Mouse (Mus musculus): Measurements from ENCODE around the gene Togaram2. TPM values are rescaled to one million over a fixed set of nuclear protein-coding genes. Genes with fewer than 3 reads are reported as not detected.

The Togaram2 gene
- polyA plus RNA-seq, 1 experiment from 2014 or later = 0.89 TPM

- H3K27me3 ChIP-seq (replicated peaks; ENCODE audit: control insufficient read depth, insufficient read depth, low read length) = no peaks in the 10 kb centered on the region
- no peak overlapping the region for H3K27ac ChIP-seq (ENCODE audit: low read depth, low read length)
- H3K9ac ChIP-seq (ENCODE audit: low read depth, low read length) = no peak overlapping the region
- no peak overlapping the region for H3K4me2 ChIP-seq (ENCODE audit: low read length)
- H3K4me1 ChIP-seq (ENCODE audit: control insufficient read depth, insufficient read depth, low read depth, low read length) = peaks cover 10% of the 10 kb centered on the region
- ATAC-seq = no peak
- no peak overlapping the region for H3K4me3 ChIP-seq (ENCODE audit: low read length)
- 55% methylated on average over 17 of the region's 17 CpGs for WGBS
- no peaks in the 10 kb centered on the region for H3K9me3 ChIP-seq (ENCODE audit: control insufficient read depth, low read length)
- H3K36me3 ChIP-seq (ENCODE audit: control insufficient read depth, insufficient read depth, low read length) = no peaks in the 10 kb centered on the region
Measured at GRCm38 (mm10) chr17:71671840-71672546, 1.1 kb upstream of the Togaram2 start.

GRCm38 (mm10) chr17:71673936-71674335 lies 875 bp downstream of the Togaram2 start:
- Histone ChIP-seq H3K9me3 (ENCODE audit: control insufficient read depth, low read length) (no peaks in the 10 kb centered on the region), H3K27ac (ENCODE audit: low read depth, low read length) (no peak overlapping the region), H3K36me3 (ENCODE audit: control insufficient read depth, insufficient read depth, low read length) (no peaks in the 10 kb centered on the region), H3K27me3 (replicated peaks; ENCODE audit: control insufficient read depth, insufficient read depth, low read length) (no peaks in the 10 kb centered on the region), H3K4me2 (ENCODE audit: low read length) (no peak overlapping the region), H3K4me3 (ENCODE audit: low read length) (no peak overlapping the region), H3K9ac (ENCODE audit: low read depth, low read length) (no peak overlapping the region), H3K4me1 (ENCODE audit: control insufficient read depth, insufficient read depth, low read depth, low read length) (peaks cover 10% of the 10 kb centered on the region)
- WGBS = 62% methylated on average over 9 of the region's 9 CpGs
- no peak for ATAC-seq

- H3K4me3 ChIP-seq (ENCODE audit: low read length) = no peak overlapping the region
- no peaks in the 10 kb centered on the region for H3K36me3 ChIP-seq (ENCODE audit: control insufficient read depth, insufficient read depth, low read length)
- H3K9me3 ChIP-seq (ENCODE audit: control insufficient read depth, low read length) = no peaks in the 10 kb centered on the region
- no peak overlapping the region for H3K4me2 ChIP-seq (ENCODE audit: low read length)
- H3K27me3 ChIP-seq (replicated peaks; ENCODE audit: control insufficient read depth, insufficient read depth, low read length) = no peaks in the 10 kb centered on the region
- 67% methylated on average over 18 of the region's 18 CpGs for WGBS
- no peak for ATAC-seq
- no peak overlapping the region for H3K27ac ChIP-seq (ENCODE audit: low read depth, low read length)
- peaks cover 10% of the 10 kb centered on the region for H3K4me1 ChIP-seq (ENCODE audit: control insufficient read depth, insufficient read depth, low read depth, low read length)
- no peak overlapping the region for H3K9ac ChIP-seq (ENCODE audit: low read depth, low read length)
Measured at GRCm38 (mm10) chr17:71674886-71675285, 1.8 kb downstream of the Togaram2 start.

DNA sequence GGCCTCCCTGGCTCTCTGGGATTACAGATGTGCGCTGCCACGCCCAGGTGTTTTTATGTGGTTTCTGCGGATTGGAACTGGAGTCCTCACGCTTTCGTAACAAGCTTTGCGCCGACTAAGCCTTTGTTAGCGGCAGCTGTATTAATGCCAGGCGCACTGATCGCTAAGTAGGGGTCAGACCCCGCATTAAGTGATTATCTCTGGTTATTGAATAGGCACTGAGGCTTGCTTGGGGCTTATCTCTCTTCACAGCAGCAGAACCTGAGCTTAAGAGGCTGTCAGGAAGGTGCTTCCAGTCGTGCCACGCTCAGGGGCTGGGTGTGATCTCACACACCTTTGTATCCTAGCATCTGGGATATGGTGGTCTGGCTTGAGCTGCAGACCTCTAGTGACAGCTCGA lies 8.6 kb downstream of the Togaram2 start:
- no peaks in the 10 kb centered on the region for H3K27me3 ChIP-seq (replicated peaks; ENCODE audit: control insufficient read depth, insufficient read depth, low read length)
- 87% methylated on average over 14 of the region's 14 CpGs for WGBS
- H3K27ac ChIP-seq (ENCODE audit: low read depth, low read length) = no peak overlapping the region
- no peak overlapping the region for H3K9ac ChIP-seq (ENCODE audit: low read depth, low read length)
- no peak overlapping the region for H3K4me2 ChIP-seq (ENCODE audit: low read length)
- no peak for ATAC-seq
- no peaks in the 10 kb centered on the region for H3K36me3 ChIP-seq (ENCODE audit: control insufficient read depth, insufficient read depth, low read length)
- H3K9me3 ChIP-seq (ENCODE audit: control insufficient read depth, low read length) = no peaks in the 10 kb centered on the region
- no peaks in the 10 kb centered on the region for H3K4me1 ChIP-seq (ENCODE audit: control insufficient read depth, insufficient read depth, low read depth, low read length)
- no peak overlapping the region for H3K4me3 ChIP-seq (ENCODE audit: low read length)

DNA sequence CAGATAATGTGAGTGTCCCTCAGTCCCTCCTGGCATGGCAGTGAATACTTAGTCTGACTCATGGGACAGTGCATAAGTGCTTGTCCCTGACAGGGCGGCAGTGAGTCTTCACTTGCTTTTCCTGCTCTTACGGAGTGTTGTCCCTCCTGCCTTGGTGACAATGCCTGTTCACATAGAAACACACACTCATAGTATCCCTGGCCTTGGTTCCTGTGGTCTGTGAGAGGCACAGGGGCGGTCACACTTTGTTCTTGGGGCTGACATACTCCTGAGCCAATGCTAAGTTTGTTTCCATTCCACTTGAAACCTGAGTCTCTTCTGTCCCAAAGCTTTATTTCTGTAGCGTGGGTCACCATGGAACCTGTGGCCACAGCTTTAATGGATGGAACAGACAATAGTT lies 9.3 kb downstream of the Togaram2 start:
- no peaks in the 10 kb centered on the region for H3K9me3 ChIP-seq (ENCODE audit: control insufficient read depth, low read length)
- H3K4me1 ChIP-seq (ENCODE audit: control insufficient read depth, insufficient read depth, low read depth, low read length) = no peaks in the 10 kb centered on the region
- no peaks in the 10 kb centered on the region for H3K36me3 ChIP-seq (ENCODE audit: control insufficient read depth, insufficient read depth, low read length)
- no peaks in the 10 kb centered on the region for H3K27me3 ChIP-seq (replicated peaks; ENCODE audit: control insufficient read depth, insufficient read depth, low read length)
- H3K4me2 ChIP-seq (ENCODE audit: low read length) = no peak overlapping the region
- no peak overlapping the region for H3K9ac ChIP-seq (ENCODE audit: low read depth, low read length)
- no peak overlapping the region for H3K4me3 ChIP-seq (ENCODE audit: low read length)
- ATAC-seq = no peak
- WGBS = 92% methylated on average over 4 of the region's 4 CpGs
- H3K27ac ChIP-seq (ENCODE audit: low read depth, low read length) = no peak overlapping the region

DNA sequence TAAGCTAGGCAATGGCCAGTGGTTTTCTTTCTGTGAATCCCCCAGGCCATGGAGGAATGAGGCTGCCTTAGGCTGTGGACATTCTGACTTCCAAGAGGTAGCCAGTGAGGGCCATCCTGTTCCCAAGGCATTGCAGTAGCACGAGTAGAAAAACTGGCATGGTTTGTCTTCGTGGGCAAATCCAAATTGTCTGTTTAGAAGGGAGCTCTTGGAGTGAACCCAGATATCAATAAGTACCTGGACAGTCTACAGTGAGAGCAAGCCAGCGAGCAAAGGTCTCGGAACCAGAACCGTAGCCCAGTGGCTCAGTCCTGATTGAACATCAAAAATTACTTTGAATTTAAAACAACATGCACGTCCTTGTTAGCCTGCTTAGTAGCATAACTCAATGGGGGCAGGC lies 10.2 kb downstream of the Togaram2 start:
- H3K36me3 ChIP-seq (ENCODE audit: control insufficient read depth, insufficient read depth, low read length) = no peaks in the 10 kb centered on the region
- no peaks in the 10 kb centered on the region for H3K27me3 ChIP-seq (replicated peaks; ENCODE audit: control insufficient read depth, insufficient read depth, low read length)
- H3K9me3 ChIP-seq (ENCODE audit: control insufficient read depth, low read length) = no peaks in the 10 kb centered on the region
- no peak overlapping the region for H3K4me3 ChIP-seq (ENCODE audit: low read length)
- H3K9ac ChIP-seq (ENCODE audit: low read depth, low read length) = no peak overlapping the region
- no peak overlapping the region for H3K27ac ChIP-seq (ENCODE audit: low read depth, low read length)
- no peaks in the 10 kb centered on the region for H3K4me1 ChIP-seq (ENCODE audit: control insufficient read depth, insufficient read depth, low read depth, low read length)
- no peak overlapping the region for H3K4me2 ChIP-seq (ENCODE audit: low read length)
- WGBS = 95% methylated on average over 6 of the region's 6 CpGs
- no peak for ATAC-seq

DNA sequence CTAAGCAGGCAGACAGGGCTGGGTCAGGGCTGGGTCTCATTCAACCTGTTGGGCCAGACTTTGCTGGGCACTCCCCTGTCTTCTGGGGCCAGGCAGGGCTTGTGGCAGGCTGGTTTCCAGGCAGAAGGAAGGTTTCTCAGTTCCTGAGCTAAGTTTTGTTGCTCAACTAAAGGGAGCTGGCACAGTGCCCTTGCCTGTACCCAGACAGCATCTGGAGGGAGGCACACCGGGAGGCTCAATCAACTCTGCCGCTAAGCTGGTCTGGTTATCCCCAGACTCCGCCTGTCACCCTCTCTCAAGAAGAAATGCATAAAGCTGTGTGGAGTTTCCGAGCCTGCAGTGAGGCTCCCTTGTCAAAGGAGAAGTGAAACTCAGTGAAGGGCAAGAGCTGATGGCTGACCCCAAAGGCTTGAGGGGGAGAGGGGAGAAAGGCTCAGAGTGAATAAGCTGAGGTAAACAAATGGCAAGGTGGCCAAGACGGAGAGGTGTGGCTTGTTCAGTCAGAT lies 11.1 kb downstream of the Togaram2 start:
- Histone ChIP-seq H3K9me3 (ENCODE audit: control insufficient read depth, low read length) (peaks cover 4% of the 10 kb centered on the region; the same call in 1 of the 2 replicates), H3K4me1 (ENCODE audit: control insufficient read depth, insufficient read depth, low read depth, low read length) (no peaks in the 10 kb centered on the region), H3K4me2 (ENCODE audit: low read length) (no peak overlapping the region), H3K36me3 (ENCODE audit: control insufficient read depth, insufficient read depth, low read length) (no peaks in the 10 kb centered on the region), H3K9ac (ENCODE audit: low read depth, low read length) (no peak overlapping the region; the same call in 1 of the 2 replicates), H3K27me3 (replicated peaks; ENCODE audit: control insufficient read depth, insufficient read depth, low read length) (no peaks in the 10 kb centered on the region), H3K4me3 (ENCODE audit: low read length) (no peak overlapping the region), H3K27ac (ENCODE audit: low read depth, low read length) (no peak overlapping the region)
- ATAC-seq = no peak
- WGBS = 46% methylated on average over 5 of the region's 5 CpGs

- ATAC-seq = no peak
- H3K27me3 ChIP-seq (replicated peaks; ENCODE audit: control insufficient read depth, insufficient read depth, low read length) = no peaks in the 10 kb centered on the region; the same call in 1 of the 2 replicates
- 70% methylated on average over 9 of the region's 9 CpGs for WGBS
- H3K36me3 ChIP-seq (ENCODE audit: control insufficient read depth, insufficient read depth, low read length) = no peaks in the 10 kb centered on the region
- H3K9ac ChIP-seq (ENCODE audit: low read depth, low read length) = no peak overlapping the region
- H3K27ac ChIP-seq (ENCODE audit: low read depth, low read length) = no peak overlapping the region
- no peak overlapping the region for H3K4me2 ChIP-seq (ENCODE audit: low read length)
- H3K4me3 ChIP-seq (ENCODE audit: low read length) = no peak overlapping the region
- H3K9me3 ChIP-seq (ENCODE audit: control insufficient read depth, low read length) = peaks cover 4% of the 10 kb centered on the region; the same call in 1 of the 2 replicates
- peaks cover 6% of the 10 kb centered on the region for H3K4me1 ChIP-seq (ENCODE audit: control insufficient read depth, insufficient read depth, low read depth, low read length)
Measured at GRCm38 (mm10) chr17:71687436-71687835, 14.4 kb downstream of the Togaram2 start.

- Histone ChIP-seq H3K9me3 (ENCODE audit: control insufficient read depth, low read length) (peaks cover 4% of the 10 kb centered on the region; the same call in 1 of the 2 replicates), H3K4me1 (ENCODE audit: control insufficient read depth, insufficient read depth, low read depth, low read length) (peaks cover 11% of the 10 kb centered on the region), H3K27ac (ENCODE audit: low read depth, low read length) (no peak overlapping the region), H3K4me2 (ENCODE audit: low read length) (no peak overlapping the region), H3K27me3 (replicated peaks; ENCODE audit: control insufficient read depth, insufficient read depth, low read length) (no peaks in the 10 kb centered on the region; the same call in 1 of the 2 replicates), H3K36me3 (ENCODE audit: control insufficient read depth, insufficient read depth, low read length) (no peaks in the 10 kb centered on the region), H3K9ac (ENCODE audit: low read depth, low read length) (no peak overlapping the region), H3K4me3 (ENCODE audit: low read length) (no peak overlapping the region)
- WGBS = 83% methylated on average over 5 of the region's 5 CpGs
- no peak for ATAC-seq
Measured at GRCm38 (mm10) chr17:71689903-71690302, 16.8 kb downstream of the Togaram2 start.
